Mouse (Mus musculus) fibroblast of lung, adult 2 months (primary cell): Measurements from ENCODE around the gene Bcl7b.

Source experiments
- DNase-seq: peaks from one replicate; pipeline ENCODE4 v3.0.0-alpha.2; 2011; ENCODE audit warnings: low read depth

Gene Bcl7b

GRCm38 (mm10) chr5:135169479-135169878, 1.4 kb downstream of the Bcl7b start:
- DNase-seq, result no peak

GRCm38 (mm10) chr5:135171688-135172220, 3.7 kb downstream of the Bcl7b start:
- no peak for DNase-seq

DNA sequence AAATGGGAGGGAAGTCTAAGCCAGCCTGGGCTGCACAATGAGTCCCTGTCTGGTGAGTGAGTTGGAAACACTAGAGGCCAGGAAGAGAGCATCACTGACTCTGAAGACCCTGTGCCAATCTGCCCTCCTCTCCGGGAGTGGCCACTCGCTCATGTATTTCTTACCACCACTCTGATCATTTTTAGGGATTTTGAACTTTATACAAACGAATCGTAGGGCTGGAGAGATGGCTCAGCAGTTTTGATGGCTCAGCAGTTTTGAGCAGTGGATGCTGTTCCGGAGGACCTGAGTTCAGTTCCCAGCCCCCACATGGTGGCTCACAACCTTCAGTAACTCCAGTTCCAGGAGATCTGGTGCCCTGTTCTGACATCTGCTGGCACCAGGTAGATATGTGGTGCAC, 4.9 kb downstream of the Bcl7b start:
- DNase-seq, result no peak

GRCm38 (mm10) chr5:135175086-135175485, 7.0 kb downstream of the Bcl7b start:
- no peak for DNase-seq

DNA sequence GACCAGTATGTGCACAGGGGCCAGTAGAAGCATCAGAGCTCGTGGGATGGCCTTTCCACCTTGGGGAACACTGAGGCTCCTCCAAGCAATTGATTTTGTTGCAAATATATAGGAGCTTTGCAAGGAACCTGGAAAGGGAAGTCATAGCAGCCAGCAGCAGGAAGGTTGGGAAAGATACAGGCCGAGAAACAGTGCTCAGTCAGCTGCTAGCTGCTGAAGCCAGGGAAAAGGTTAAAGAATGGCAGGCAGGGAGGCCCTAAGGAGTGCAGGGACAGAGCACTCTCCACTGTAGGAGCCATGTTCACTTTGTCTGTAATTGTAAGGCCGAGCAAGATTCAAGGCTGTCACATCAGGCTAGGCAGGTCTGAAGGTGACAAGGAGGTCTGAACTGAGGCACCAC, 10.4 kb downstream of the Bcl7b start:
- no peak for DNase-seq

DNA sequence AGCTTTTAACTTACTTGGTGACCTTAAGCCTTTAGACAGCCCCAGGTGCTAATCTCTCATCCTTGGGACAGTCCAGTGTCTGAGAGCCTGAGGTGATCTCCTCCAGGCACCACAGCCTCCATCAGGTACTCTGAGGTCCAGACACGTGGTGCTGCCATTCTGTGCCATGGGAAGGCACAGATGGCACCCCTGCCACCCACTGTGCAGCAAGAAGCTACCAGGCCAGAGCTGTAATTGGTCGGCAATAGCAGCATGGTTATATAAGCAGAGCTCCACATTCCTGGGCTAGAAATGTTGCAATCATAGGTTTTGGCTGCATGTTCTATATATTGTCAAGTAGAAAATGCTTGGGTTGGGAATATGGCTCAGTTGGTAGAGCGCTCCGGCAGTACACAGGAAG, 10.9 kb downstream of the Bcl7b start:
- DNase-seq, result no peak

DNA sequence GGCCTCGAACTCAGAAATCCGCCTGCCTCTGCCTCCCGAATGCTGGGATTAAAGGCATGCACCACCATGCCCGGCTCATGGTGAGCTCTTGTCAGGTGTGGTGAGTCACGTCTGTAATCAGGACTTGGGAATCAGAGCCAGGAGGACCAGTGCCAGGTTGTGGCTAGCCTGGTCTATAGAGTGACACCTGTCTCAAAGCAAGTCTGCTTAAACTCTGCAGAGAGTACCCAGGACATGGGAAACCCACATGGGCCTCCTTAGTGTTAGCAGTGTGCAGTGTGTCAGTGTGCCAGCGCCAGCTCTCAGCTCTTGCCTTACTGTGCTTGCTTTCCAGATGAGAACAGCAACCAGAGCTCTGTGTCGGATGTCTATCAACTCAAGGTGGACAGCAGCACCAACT, 11.5 kb downstream of the Bcl7b start:
- DNase-seq, result no peak

DNA sequence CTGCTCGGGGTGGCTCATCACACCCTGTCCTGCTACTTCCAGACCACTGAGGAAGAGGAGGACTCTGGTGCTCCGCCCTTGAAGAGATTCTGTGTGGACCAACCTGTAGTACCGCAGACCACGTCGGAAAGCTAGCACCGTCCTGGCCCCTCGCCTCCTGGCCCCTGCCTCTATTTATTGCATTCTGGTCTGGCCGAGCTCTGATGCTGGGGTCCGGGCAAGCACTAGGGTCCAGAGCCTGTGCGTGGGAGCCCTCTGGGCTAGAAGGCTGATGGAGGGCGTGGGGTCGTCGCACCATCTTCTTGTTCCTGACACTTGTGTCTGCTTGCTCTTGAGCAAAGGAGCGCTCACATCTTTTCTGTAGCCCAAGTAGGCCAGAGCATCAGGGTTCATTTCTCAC, 12.7 kb downstream of the Bcl7b start:
- no peak for DNase-seq

DNA sequence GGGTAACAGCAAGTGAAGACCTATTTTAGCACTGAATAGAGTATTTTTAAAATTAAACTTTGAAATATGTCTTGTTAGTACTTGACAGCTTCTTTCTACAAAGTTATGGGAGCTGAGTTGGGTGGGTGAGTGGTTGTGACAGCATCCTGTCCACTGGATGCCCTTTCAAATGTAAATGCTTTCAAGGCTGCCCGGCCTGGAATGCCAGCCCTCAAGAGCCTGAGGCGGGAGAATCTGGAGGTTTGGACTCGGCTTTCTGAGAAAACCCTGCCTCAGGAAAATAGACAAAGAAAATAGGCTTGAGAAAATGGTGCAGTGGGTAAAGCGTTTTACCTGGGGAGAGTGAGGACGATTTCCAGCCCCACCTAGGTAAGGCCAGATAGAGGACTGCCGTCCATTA, 13.7 kb downstream of the Bcl7b start:
- no peak for DNase-seq

DNA sequence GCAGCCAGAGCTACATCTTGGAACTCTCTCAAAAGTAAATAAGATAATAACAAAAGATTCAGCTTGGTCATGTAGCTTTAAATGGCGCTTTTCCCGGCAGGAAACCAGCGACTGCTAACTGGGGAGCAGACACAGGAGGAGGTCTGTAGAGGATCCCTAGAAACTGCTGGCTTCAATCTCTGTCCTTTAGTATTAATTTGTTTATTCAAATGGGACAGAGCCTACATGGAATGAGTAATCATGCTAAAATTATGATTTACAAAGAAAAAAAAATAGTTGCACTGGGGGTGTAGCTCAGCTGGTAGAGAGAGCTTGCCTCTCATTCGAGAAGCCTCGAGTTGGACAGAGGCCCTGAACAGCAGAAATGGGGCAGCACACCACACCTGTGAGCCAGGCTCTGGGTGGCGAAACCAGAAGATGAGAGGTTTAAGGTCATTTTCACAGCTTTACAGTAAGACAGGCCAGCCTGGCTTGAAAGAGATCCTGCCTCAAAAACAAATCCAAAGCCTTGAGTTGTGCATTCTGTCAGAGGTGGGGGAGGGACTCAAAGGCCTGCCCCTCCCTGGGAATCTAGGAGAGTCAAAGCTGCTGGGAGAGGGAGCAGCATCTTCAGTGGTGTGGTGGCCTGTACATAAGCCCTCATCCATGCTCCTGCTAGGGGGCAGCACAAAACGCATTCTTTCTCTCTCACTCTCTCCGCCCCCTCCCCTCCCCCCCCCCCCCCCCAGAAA, 15.2 kb downstream of the Bcl7b start:
- no peak for DNase-seq

DNA sequence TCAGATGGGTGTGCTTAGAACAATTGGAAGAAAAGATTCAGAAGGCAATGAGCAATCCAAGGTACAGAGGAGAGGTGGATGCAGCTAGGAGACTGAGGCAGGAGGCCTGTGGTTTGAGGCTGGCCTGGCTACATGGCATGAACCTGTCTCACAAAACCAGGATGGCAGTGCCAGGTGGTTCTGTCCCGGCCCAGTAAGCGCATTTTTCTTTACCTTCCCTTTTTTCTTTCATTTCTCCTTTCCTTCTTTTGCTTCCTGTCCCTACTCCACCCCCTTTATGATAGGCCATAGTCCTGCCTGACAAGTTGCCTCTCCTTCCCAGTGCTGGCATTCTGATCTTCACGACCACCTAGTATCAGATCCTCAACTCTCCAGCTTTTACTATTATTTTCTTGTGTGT, 16.9 kb downstream of the Bcl7b start:
- DNase-seq, result no peak

DNA sequence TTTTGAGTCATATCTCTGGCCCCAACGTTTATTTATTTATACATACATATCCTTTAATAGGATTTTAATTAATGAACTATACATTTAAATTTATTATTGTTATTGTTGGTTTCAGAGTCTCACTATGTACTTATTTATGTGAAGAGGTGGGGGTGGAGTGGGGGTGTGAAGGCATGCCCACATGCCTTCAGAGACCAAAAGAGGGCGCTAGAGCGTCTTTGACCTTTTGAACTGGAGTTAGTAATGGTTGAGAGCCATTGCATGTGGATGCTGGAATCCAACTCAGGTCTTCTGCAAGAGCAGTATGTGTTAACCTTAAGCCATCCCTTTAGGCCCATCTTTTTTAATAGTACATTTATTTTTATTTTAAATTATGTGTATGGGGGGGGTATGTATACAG, 17.5 kb downstream of the Bcl7b start:
- DNase-seq, result no peak

GRCm38 (mm10) chr5:135186231-135186620, 18.1 kb downstream of the Bcl7b start:
- no peak for DNase-seq

- DNase-seq, result peak; percentile 97
Observed at GRCm38 (mm10) chr5:135186621-135187348, 18.7 kb downstream of the Bcl7b start, which contains the start of gene Baz1b. Gene Baz1b (plus strand): TSS chr5:135187264.

- no peak for DNase-seq
Observed at GRCm38 (mm10) chr5:135187349-135188213, 19.5 kb downstream of the Bcl7b start.

DNA sequence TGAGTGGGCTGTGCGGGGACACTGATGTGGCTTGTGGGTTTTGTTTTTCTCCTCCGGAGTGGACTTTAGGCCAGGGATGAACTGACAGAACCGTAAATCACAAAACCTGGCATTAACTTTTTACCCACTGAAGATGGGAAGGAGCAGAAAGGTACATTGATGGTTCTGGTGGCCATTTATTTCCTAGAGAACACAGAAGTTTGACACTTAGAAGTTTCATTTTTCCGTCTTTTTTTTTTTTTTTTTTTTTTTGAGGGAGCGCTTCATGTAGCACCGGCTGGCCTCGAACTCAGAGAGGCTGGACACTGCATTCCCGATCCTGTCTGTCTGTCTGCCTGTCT, 20.1 kb downstream of the Bcl7b start:
- no peak for DNase-seq

- DNase-seq, result no peak
Observed at GRCm38 (mm10) chr5:135189281-135190022, 21.4 kb downstream of the Bcl7b start.

GRCm38 (mm10) chr5:135191620-135192019, 23.5 kb downstream of the Bcl7b start:
- no peak for DNase-seq

- DNase-seq, result no peak
Observed at GRCm38 (mm10) chr5:135192431-135192830, 24.3 kb downstream of the Bcl7b start.

- no peak for DNase-seq
Observed at GRCm38 (mm10) chr5:135196367-135196766, 28.3 kb downstream of the Bcl7b start.

- DNase-seq, result no peak
Observed at GRCm38 (mm10) chr5:135202763-135203162, 34.7 kb downstream of the Bcl7b start.

DNA sequence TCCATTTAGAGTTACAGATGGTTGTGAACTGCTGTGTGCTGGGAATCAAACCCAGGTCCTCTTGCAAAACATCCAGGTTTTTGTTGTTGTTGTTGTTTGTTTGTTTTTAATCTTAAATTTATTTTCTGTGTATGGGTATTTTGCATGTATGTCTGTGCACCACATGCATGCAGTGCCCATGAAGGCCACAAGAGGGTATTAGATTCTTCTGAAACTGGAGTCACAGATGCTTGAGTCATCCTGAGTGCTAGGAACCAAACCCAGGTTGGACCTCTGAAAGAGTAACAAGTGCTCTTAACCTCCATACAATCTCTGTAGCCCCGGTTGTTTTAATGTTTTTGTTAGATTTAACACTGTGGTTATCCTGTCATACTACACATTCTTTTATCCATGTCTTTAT, 40.1 kb downstream of the Bcl7b start:
- DNase-seq, result no peak
